Mouse (Mus musculus) embryonic facial prominence, embryonic 10.5 days (tissue): Measurements from ENCODE around the gene Pramef12. TPM values are rescaled to one million over a fixed set of nuclear protein-coding genes. Genes with fewer than 3 reads are reported as not detected.
"Not testable (repeated sequence)": the region's sequence is repeated elsewhere in the genome, so short reads cannot be mapped to it uniquely, and the experiment has no call there.

Experiments used
- DNase-seq: peaks from one replicate; pipeline ENCODE4 v3.0.0-alpha.2; 2017; ENCODE audit warnings: low spot score
- H3K27ac ChIP-seq: fragments of 300-500 bp; sonication (generic); replicated peaks from 2 replicates; pipeline ENCODE4 v1.5.1; 2016; ENCODE audit warnings: mild to moderate bottlenecking
- H3K27me3 ChIP-seq: fragments of 300-500 bp; sonication (generic); replicated peaks from 2 replicates; pipeline ENCODE4 v1.6.1; 2016; ENCODE audit warnings: low read depth, mild to moderate bottlenecking; ENCODE audit not compliant: poor library complexity, severe bottlenecking
- H3K36me3 ChIP-seq: fragments of 300-500 bp; sonication (generic); replicated peaks from 2 replicates; pipeline ENCODE4 v1.6.1; 2016; ENCODE audit warnings: mild to moderate bottlenecking, moderate library complexity
- H3K4me1 ChIP-seq: fragments of 300-500 bp; sonication (generic); 2 replicates; pipeline ENCODE4 v1.6.1; 2016
- H3K4me3 ChIP-seq: fragments of 300-500 bp; sonication (generic); 2 replicates; pipeline ENCODE4 v1.5.1; 2016; ENCODE audit warnings: mild to moderate bottlenecking, moderate library complexity
- H3K9me3 ChIP-seq: fragments of 300-500 bp; sonication (generic); 2 replicates; pipeline ENCODE4 v1.6.1; 2016; ENCODE audit warnings: mild to moderate bottlenecking
- WGBS: fragments of 180-500 bp; shearing (Covaris S2); methylation state at CpG from one replicate; pipeline ENCODE4 v1.1.7; 2016; 5-methylcytosine and 5-hydroxymethylcytosine counted together
- polyA plus RNA-seq: library from polyadenylated mRNA; unstranded; fragments of >200 nt; fragmentation: Nextera tagmentation; extraction: Ambion mirVana; gene quantifications from 2 replicates; pipeline ENCODE4 v1.2.1, GENCODE M21; 2016

Pramef12 gene
- polyA plus RNA-seq, 1 experiment from 2014 or later, result 0.30 TPM

GRCm38 (mm10) chr4:144402712-144403111 is 5.6 kb downstream of the Pramef12 start:
- no peaks in the 10 kb centered on the region for H3K9me3 ChIP-seq
- no peak overlapping the region for H3K27ac ChIP-seq
- H3K27me3 ChIP-seq, result no peaks in the 10 kb centered on the region
- H3K4me3 ChIP-seq, result no peak overlapping the region
- H3K4me1 ChIP-seq, result peaks cover 8% of the 10 kb centered on the region; the same call in 1 of the 2 replicates
- H3K36me3 ChIP-seq, result no peaks in the 10 kb centered on the region
- no peak for DNase-seq
- WGBS, result 82% methylated on average over 4 of the region's 4 CpGs

GRCm38 (mm10) chr4:144396316-144396715 is 11.9 kb downstream of the Pramef12 start:
- H3K27me3 ChIP-seq, result no peaks in the 10 kb centered on the region
- H3K9me3 ChIP-seq, result peaks cover 7% of the 10 kb centered on the region; the same call in 1 of the 2 replicates
- DNase-seq, result no peak
- no peak overlapping the region for H3K4me3 ChIP-seq
- no peak overlapping the region for H3K27ac ChIP-seq
- no peaks in the 10 kb centered on the region for H3K4me1 ChIP-seq
- no peaks in the 10 kb centered on the region for H3K36me3 ChIP-seq
- 32% methylated on average over 3 of the region's 3 CpGs for WGBS

GRCm38 (mm10) chr4:144377911-144378310 is 30.4 kb downstream of the Pramef12 start, which contains the start of gene Pramef20:
Gene Pramef20 (minus strand): TSS chr4:144377933.
- WGBS, result 58% methylated on average over 2 of the region's 2 CpGs
- H3K4me1 ChIP-seq, result no peaks in the 10 kb centered on the region
- peaks cover 14% of the 10 kb centered on the region; the same call in 1 of the 2 replicates for H3K9me3 ChIP-seq
- no peaks in the 10 kb centered on the region for H3K36me3 ChIP-seq
- H3K4me3 ChIP-seq, result no peak within 1 kb of the TSS
- no peak within 1 kb of the TSS for H3K27ac ChIP-seq
- DNase-seq, result no peak
- H3K27me3 ChIP-seq, result no peaks in the 10 kb centered on the region

- DNase-seq, H3K27ac ChIP-seq, H3K9me3 ChIP-seq, H3K4me1 ChIP-seq, H3K4me3 ChIP-seq, H3K27me3 ChIP-seq, H3K36me3 ChIP-seq: not testable (repeated sequence)
- WGBS, result 90% methylated on average over 3 of the region's 3 CpGs
Measured at GRCm38 (mm10) chr4:144357642-144358041, 50.6 kb downstream of the Pramef12 start, which contains the start of gene Gm13119. Gene Gm13119 (plus strand): TSS chr4:144357942.

Other genes with a start within 250 kb of the Pramef12 start
- gene Oog3, start 245.8 kb downstream of the Pramef12 start, polyA plus RNA-seq, result not detected in 2 replicates
- gene Oog2, start 217.7 kb downstream of the Pramef12 start, polyA plus RNA-seq, result not detected in 2 replicates
- not detected in 2 replicates for gene C87977, start 195.1 kb downstream of the Pramef12 start, polyA plus RNA-seq
- gene Pramel5, start 128.0 kb downstream of the Pramef12 start, polyA plus RNA-seq, result not detected in 2 replicates
- gene Gm13128, start 78.2 kb downstream of the Pramef12 start, polyA plus RNA-seq, result not detected in 2 replicates
- gene Gm13119, start 50.5 kb downstream of the Pramef12 start, polyA plus RNA-seq, result not detected in 2 replicates
- not detected in 2 replicates for gene Pramef20, start 30.5 kb downstream of the Pramef12 start, polyA plus RNA-seq
- gene 1700012P22Rik, start 30.3 kb upstream of the Pramef12 start, polyA plus RNA-seq, result not detected in 2 replicates
- gene Gm9944, start 44.9 kb upstream of the Pramef12 start, polyA plus RNA-seq, result not detected in 2 replicates
- not detected in 2 replicates for gene Aadacl3, start 55.3 kb upstream of the Pramef12 start, polyA plus RNA-seq
- gene 9430007A20Rik, start 111.4 kb upstream of the Pramef12 start, polyA plus RNA-seq, result not detected in 2 replicates
- gene Gm13124, start 156.7 kb upstream of the Pramef12 start, polyA plus RNA-seq, result not detected in 2 replicates
- not detected in 2 replicates for gene Aadacl4, start 205.2 kb upstream of the Pramef12 start, polyA plus RNA-seq